Mouse (Mus musculus) liver, adult 2 months (tissue): ENCODE results near the gene Gm17482.

Source experiments
- CTCF ChIP-seq: fragments of 200-500 bp; IDR thresholded peaks from 2 replicates; pipeline ENCODE4 v1.5.1; 2011; ENCODE audit warnings: low read depth, low read length, control low read depth
- POLR2A ChIP-seq: fragments of 200-500 bp; IDR thresholded peaks from 2 replicates; pipeline ENCODE4 v1.6.1; 2011; ENCODE audit warnings: low read length, control low read depth; ENCODE audit not compliant: insufficient read depth; ENCODE audit errors: extremely low read depth

DNA sequence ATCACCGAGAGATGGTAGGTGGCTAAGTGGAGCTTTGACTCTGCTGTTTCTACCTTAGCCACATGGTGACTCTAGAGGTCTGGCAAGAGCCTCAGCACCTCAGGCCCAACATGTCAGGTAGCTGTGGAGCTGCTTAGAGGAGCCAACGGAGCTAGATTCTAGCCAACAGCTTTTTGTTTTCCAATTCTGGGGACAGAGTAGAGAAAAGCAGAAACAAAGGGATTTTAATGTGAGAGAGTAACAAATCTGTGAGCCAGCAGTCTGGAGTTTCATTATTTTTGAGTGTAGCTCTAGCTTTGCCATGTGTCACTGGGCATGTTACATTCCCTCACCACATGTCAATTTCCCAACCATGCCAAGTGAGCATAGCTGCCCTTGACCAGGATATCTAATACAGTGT is 17.1 kb downstream of the Gm17482 start:
- TF ChIP-seq CTCF (no peak), POLR2A (no peak)
